Mouse (Mus musculus): ENCODE results near the gene Rgl1.
"Not testable (repeated sequence)": the region's sequence is repeated elsewhere in the genome, so short reads cannot be mapped to it uniquely, and the experiment has no call there.

Rgl1 gene

DNA sequence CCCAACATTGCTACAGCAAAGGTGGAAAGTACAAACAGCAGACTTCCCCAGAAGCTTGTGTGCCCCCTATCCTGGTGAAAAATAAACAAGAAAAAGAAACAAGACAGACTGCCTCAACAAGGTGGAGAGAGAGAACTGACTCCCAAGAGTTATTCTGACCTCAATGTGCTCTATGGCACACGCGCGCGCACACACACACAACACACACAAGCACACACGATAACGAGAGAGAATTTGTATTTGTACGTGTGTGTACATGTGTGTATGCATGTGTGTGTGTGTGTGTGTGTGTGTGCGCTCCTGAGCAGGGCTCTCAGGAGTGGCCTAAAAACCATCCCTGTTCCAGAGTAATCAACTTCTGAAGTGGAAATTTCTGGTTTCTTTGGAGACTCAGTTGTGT is 18.5 kb upstream of the Rgl1 start:
- no peak for DNase-seq

DNA sequence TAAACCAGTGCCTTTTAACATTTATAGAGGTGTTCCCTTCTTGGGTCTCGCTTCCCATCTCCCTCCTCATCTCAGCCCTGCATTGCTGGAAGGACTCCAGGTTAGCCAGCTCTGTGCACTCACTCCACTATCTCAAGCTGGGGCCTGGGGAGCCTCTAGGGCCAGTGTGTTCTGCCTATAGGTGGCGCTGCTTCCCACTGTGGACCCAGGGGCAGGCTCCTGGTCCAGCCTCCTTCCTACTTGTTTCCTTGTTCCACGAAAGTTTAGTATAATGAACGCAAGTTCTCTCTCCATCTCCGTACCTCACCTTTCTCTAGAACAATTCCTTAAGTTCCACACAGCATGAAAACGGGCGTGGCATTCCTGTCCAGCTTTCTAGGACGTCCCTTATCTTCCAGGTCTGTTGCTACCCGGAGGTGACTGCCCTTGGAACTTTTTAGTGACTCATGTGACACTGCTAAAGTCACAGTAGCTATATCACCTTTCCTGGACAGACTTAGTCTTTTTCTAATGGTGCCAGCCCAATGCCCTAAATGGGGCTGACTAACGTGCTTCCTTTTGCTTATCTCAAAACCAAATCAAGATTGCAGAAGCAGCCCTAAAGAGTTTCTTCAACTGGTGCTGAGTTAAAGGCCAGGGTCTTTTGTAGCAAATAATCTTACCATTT is 13.1 kb upstream of the Rgl1 start:
- peak; percentile 69 for DNase-seq

- not testable (repeated sequence) for DNase-seq
Measured at GRCm38 (mm10) chr1:152774601-152775000, 8.4 kb upstream of the Rgl1 start.

- DNase-seq, result peak; percentile 46
Measured at GRCm38 (mm10) chr1:152771016-152771415, 4.9 kb upstream of the Rgl1 start.

GRCm38 (mm10) chr1:152767749-152768488 is 1.8 kb upstream of the Rgl1 start:
- DNase-seq, result peak; percentile 94

DNA sequence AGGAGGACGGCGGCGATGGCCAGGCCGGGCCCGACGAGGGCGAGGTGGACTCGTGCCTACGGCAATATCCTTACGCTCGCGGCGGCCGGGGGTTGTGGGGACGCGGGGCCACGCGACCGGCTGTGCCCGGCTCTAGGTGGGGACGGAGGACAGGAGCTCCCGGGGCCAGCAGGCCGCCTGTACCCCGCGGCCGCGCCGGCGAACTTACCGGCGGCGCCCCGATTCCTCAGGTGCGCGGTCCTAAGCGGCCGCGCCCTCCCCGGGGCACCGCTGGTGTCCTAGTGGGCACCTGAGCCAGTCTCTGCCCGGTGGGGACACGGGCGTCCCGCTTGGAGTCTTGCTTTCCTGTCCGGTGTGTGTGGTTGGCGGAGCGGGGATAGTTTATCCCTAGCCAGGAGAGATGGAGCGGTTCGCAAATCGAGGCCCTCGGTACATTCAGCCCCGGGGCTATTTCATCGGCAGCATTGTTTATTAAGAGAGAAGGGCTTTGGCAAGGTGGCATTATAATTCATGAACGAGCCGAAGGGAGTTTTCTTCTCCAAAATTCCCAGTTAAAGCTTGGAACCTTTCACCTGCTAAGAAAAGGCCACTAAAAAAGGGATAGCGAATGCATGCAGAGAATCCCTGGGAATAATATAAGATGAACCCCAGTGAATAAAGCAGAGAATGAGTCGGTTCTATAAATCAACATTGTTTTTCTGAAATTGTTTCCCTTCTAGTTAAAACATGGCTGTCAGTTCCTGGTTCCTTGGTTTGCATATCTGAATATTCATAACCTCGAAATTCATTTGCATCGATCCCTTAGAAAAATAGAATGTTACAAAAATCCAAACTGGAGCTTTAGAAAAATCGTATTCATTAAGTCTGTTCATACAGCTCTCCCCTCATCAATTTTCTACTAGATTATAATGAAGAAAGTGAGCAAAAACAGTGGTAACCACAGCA is 925 bp upstream of the Rgl1 start:
- no peak for DNase-seq

DNA sequence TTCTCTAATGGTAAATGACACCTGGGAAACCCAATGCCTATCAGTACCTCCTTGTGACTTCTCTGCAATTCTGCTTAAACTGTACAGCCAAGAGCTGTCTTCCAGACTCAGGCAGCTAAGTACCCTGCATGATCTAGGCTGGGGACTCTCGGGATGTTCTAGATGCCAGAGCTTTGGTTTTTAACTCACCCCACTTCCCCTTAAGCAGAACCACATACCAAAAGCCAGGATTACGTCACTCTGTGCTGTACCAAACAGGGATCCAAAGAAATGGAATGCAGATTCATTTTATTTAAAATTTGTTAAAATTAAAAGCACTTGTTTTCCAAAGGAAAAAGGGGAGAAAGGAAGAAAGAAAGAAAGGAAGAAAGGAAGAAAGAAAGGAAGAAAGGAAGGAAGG is 4.4 kb downstream of the Rgl1 start:
- DNase-seq, result no peak

DNA sequence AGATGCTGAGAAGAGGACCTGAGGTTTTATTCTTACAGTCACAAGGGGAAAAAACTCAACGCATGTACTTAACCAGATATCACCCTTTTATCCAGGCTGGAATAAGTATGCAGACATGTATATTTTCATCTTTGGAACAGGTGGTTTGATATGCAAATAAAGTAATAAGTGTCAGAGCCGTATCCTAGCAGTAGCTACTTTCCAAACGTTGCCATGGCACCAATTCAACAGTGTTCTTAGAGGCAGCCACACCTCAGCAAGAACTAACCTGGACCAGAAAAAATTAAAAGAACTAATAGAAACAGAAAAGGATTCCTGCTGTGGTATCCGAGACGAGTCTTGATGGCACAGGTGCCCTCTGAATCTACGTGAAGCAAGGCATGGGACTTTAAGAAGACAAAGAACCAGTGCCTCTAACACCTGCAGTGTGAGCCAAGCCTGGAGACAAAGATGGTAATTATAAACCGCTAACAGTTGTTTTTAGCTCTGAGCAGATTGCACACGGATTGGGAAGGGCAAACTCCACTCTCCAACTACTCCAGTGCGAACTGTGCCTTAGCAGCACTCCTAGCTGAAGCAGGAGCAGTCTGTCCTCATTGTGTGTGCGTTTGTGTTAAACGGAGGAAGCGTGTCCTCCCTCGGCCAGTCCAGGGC is 15.7 kb downstream of the Rgl1 start, which contains the start of gene Apobec4:
TSS of gene Apobec4 (plus strand) at position 240 of the 654 bp plus-strand sequence.
- peak; percentile 67 for DNase-seq

- DNase-seq, result no peak
Measured at GRCm38 (mm10) chr1:152749276-152749675, 16.9 kb downstream of the Rgl1 start.

- DNase-seq, result peak; percentile 83
Measured at GRCm38 (mm10) chr1:152746426-152746825, 19.7 kb downstream of the Rgl1 start.

GRCm38 (mm10) chr1:152743095-152743826 is 22.9 kb downstream of the Rgl1 start:
- no peak for DNase-seq

DNA sequence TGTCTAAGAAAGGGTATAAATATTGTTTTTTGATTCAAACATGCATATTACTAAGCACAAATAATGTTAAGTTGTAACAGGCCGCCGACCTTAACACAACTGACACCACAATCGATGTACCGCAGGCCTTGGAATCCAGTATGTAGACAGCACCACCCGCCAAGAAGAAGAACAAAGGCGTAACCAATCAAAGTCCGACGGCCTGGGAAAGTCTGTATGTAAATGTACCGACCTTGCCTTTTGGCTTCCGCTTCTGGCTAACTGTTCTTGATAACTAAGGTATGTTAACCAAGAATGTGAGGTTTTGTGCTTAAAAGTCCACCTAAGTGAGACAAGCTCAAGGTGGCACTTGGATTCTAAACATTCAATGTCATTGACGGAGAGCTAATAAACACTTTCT is 26.8 kb downstream of the Rgl1 start:
- no peak for DNase-seq

GRCm38 (mm10) chr1:152738793-152739192 is 27.4 kb downstream of the Rgl1 start:
- DNase-seq, result no peak

DNA sequence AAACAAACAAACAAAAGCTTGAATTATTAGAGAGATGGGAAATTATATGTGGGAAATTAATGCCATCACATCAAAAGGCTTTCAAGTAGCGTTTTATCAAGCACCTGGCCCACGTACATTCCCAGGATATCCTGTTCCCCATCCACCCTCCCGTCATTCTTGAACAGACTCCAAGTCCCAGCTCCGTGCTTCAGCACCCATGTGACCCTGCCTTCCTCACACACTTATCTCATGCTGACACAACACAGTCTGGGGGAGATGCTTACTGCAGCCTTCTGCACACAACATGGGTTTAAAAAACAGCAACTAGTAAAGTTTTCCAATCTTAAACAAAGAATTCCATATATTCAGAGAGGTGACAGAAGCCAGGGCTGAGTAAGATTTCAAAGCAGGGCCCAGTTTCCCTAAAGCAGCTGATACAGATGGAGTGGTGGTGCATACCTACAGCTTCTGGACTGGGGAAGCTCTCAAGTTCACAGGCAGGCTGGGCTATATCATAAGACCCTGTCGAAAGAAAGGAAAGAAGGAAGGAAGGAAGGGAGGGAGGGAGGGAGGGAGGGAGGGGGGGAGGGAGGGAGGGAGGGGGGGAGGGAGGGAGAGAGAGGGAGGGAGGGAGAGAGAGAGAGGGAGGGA is 38.4 kb downstream of the Rgl1 start:
- DNase-seq, result no peak

DNA sequence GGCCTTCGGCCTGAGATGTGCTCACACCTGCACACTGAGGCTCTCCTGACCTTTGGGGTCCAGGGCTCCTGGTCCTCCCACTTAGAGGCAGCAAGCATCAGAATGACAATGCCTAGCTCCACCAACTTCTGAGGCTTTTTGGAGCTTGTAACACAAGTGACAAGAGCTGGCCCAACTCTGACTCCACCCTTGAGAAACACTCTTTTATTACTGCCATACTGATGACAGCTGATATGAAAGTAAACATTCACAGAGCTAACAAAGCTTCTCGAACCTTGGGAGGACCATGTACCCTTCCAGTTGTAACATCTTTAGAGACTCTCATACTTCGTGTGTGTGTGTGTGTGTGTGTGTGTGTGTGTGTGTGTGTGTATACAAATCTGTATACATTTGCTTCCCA is 40.1 kb downstream of the Rgl1 start:
- DNase-seq, result no peak

GRCm38 (mm10) chr1:152724286-152724685 is 41.9 kb downstream of the Rgl1 start:
- DNase-seq, result no peak

DNA sequence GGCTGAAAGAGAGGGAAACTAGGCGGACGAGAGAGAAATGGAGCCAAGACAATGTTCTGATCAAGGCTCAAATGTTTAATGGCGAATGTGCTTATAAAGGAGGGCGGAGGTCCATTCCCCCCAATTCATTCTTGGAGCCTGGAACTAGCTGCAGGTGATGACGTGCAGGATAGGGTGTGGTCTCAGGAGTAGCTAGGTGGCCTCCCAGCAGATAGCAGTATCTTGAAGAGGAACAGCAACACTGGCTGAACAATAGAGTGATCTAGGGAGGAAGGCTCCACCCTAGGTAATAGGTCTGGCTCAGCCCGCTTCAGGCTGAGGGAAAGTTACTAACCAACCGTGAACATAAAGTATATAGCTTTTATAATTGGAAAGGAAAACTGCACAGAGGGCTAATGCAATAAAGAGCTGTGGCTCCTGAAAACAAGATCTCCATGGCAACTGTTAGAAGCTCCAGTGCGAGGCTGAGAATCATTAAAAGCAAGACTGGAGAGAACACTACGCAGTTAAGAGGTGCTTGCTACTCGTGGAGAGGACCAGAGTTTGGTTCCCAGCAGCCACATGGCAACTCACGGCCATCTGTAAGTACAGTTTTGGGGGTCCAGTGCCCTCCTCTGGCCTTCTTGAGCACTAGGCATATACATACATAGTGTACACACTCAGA is 44.5 kb downstream of the Rgl1 start:
- DNase-seq, result no peak

DNA sequence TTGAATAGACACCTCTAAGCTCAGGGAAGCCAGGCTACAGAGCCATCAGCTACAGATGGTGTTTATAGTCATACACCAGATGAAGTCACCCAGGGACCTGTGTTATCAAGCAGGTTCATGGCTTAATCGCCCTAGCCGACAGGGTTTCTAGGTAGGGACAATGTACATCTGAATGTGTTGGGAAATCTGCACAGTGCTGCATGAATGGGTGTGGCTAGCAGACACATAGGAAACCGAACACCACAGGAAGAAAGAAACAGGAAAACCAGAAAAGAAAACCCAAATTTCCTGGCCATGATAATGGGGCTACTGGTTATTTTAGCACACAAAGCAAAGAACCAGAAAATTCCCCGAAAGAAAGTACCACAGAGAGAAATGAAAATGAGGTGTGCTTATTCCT is 45.2 kb downstream of the Rgl1 start:
- no peak for DNase-seq

DNA sequence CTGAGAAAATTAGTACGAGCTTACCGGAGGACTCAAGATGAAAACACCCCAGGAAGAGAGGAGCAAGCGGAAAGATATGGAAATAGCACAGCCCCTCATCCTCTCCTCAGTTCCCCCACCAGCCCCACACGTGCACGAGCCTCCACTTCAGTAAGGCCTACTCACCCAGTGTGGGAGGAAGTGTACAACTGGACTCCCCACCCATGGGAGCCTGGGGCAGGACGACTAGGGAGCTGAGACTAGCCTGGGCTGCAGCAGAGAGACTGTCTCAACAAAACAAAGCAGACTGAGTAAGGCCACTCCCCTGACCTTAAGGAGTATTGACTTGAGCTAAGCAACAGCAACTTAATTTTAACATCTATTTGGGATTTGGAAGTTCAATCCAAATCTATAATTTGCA is 48.0 kb downstream of the Rgl1 start:
- DNase-seq, result no peak

GRCm38 (mm10) chr1:152717329-152717728 is 48.8 kb downstream of the Rgl1 start:
- DNase-seq, result no peak

DNA sequence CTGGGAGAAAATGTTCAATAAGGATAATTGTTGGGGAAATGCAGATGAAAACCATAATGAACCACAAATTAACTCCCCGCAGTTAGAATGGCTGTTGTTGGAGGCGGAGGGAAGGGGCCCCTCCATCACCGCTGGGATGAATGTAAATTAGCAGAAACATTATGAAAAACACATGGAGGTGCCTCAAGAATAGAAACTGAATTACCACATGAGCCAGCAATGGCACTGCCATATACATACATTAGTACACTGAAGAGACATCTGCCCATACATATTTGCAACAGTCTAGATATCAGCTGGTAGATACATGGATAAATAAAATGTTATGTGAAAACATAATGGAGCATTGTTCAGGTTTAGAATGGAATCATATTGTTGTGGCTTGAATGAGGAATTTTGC is 51.7 kb downstream of the Rgl1 start:
- no peak for DNase-seq
